Comparison of ENCODE assay signal across 17 mouse cellular contexts in the genomic region with DNA sequence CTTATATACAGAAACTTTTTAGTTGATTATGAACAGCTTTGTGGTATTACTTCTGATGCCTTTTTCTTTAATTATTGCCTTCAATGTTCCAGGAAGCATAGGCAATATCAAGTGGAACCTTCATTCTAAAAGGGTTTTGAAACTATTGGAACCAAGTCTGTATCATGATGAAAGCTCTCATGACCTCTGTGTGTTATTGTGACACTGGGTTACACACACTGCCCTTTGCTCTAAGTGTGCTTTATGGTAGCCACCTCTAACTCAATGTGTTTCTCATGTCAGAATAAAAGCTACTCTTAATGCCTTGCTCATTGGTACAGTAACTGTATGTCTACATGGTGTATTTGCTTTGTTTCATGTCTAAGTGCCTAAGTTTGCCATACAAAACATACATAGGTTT.
"Had no signal": no experiment of that assay in that cellular context is flagged by ENCODE, and none has a peak within 500 bp of the region (broad histone marks: within the 10 kb centered on the region; RNA-seq: fewer than 3 reads in every experiment).

No protein-coding gene starts in this region.

- DNase-seq: lung, adult 2 months; lung, postnatal 14 days; lung, postnatal 36 days; right cerebral cortex, postnatal 14 days; thymus, adult 2 months; thymus, postnatal 25 days; thymus, postnatal 4 days had no signal

- H3K9ac ChIP-seq: lung, embryonic 15.5 days; midbrain, embryonic 13.5 days; midbrain, embryonic 15.5 days; neural tube, embryonic 12.5 days; stomach, embryonic 15.5 days had no signal

- H3K27me3 ChIP-seq: lung, embryonic 15.5 days; megakaryocyte, embryonic 14.5 days; midbrain, embryonic 13.5 days; midbrain, embryonic 15.5 days; neural tube, embryonic 12.5 days; stomach, embryonic 15.5 days had no signal

- H3K36me3 ChIP-seq: lung, embryonic 15.5 days; midbrain, embryonic 13.5 days; midbrain, embryonic 15.5 days; neural tube, embryonic 12.5 days; stomach, embryonic 15.5 days had no signal

- ATAC-seq: lung, postnatal 0 days; midbrain, embryonic 13.5 days; midbrain, embryonic 15.5 days had no signal

- H3K27ac ChIP-seq: lung, embryonic 15.5 days; macrophage; midbrain, embryonic 13.5 days; midbrain, embryonic 15.5 days; neural tube, embryonic 12.5 days; stomach, embryonic 15.5 days; stomach, postnatal 0 days had no signal

- H3K9me3 ChIP-seq: lung, embryonic 15.5 days; megakaryocyte, embryonic 14.5 days; midbrain, embryonic 13.5 days; midbrain, embryonic 15.5 days; neural tube, embryonic 12.5 days; stomach, embryonic 15.5 days had no signal

- H3K4me3 ChIP-seq: lung, embryonic 15.5 days; megakaryocyte, embryonic 14.5 days; midbrain, embryonic 13.5 days; midbrain, embryonic 15.5 days; neural tube, embryonic 12.5 days; stomach, embryonic 15.5 days had no signal

- H3K4me2 ChIP-seq: lung, embryonic 15.5 days; midbrain, embryonic 11.5 days; midbrain, embryonic 13.5 days; midbrain, embryonic 15.5 days; neural tube, embryonic 12.5 days; stomach, embryonic 15.5 days had no signal

- H3K4me1 ChIP-seq: lung, embryonic 15.5 days; megakaryocyte, embryonic 14.5 days; midbrain, embryonic 13.5 days; midbrain, embryonic 15.5 days; neural tube, embryonic 12.5 days; stomach, embryonic 15.5 days had no signal
